Mouse (Mus musculus): ENCODE results near the gene Tmem14a. TPM values are rescaled to one million over a fixed set of nuclear protein-coding genes. Genes with fewer than 3 reads are reported as not detected.
"Not testable (repeated sequence)": the region's sequence is repeated elsewhere in the genome, so short reads cannot be mapped to it uniquely, and the experiment has no call there.

The Tmem14a gene
- not detected in 2 replicates for total RNA-seq (2015; ENCODE audit: low replicate concordance)
- not detected in 2 replicates for total RNA-seq (2017; ENCODE audit: low replicate concordance)

DNA sequence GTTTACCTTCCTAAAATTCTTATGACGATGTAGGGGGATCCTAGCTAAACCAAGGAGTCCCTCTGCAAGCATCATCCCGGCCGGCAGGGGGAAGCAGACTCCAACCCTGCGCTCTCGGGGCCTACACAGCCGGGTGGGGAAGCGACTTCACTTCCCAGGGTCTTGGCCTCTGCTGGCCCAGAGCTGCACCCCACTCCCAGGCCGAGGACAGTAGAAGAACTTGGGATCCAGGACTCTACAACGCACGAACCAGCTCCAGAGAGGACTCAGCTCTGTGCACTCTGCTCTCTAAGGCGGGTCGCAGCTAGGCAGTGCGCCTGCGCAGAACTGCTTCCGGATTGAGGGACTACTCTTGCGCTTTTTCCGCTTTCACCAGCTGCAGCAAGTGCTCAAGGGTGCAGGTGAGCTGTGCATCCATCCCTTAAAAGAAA lies at the start of gene Tmem14a:
Gene Tmem14a (plus strand): TSS at position 87 of the 431 bp plus-strand sequence.
- ATAC-seq (replicated peaks; ENCODE audit: low FRiP score, poor library complexity, severe bottlenecking) = peak; percentile 84

- ATAC-seq (replicated peaks; ENCODE audit: low FRiP score, poor library complexity, severe bottlenecking) = no peak
These were observed 33.2 kb upstream of the Tmem14a start for GRCm38 (mm10) chr1:21185196-21185595.

DNA sequence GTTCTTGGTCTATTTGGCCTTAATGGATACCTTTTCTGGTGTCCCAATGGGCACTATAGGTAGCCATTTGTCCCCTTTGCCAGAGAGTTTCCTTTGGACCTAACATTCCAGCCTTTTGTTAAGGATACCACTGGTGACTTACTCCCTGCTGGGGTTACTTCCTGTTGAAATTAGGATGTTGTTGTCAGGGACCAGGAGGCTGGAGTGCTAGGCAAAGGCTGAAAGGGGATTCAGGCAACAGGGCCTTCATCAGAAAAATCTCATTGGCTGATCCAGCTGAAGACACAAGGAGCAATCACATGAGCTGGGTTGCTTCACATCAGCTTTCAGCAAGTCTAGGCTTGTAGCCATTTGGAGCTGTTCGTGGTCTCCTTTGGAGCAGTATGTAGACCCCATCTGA lies 12.1 kb upstream of the Tmem14a start:
- ATAC-seq (replicated peaks; ENCODE audit: low FRiP score, poor library complexity, severe bottlenecking) = no peak

GRCm38 (mm10) chr1:21213537-21213936 lies 4.8 kb upstream of the Tmem14a start:
- ATAC-seq (replicated peaks; ENCODE audit: low FRiP score, poor library complexity, severe bottlenecking) = not testable (repeated sequence)

DNA sequence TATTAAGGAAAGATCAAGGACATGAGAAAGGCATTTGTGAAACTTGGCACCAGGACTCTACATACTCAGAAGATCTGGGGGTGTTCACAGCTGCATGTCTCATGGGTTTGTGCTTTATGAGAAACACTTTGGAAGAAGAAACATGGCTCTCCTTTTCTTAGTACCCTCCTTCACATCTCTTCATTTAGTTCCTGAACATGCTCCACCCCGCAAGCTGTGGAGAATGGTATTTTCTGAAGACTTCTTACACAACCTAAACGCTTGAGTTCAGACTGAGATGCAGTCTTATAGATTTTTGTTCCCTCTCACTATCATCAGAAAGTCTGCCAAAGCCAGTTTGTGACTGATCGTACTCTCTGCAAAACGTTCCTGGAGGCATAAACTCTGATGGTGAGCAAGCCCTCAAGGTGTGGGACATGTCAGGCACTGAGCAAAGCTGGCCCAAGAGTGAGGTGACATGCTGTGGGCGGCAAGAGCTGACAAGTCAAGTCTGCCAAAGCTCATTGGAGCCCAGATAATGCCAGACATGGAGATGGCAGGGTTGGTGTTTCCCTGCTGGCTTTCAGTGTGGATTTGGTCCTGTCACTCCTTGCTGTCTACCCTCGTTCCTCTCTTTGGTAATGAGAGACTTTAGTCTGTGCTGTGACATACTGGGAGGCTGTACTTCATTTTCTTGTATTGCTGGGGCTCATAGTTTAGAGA lies 4.2 kb upstream of the Tmem14a start:
- not testable (repeated sequence) for ATAC-seq (replicated peaks; ENCODE audit: low FRiP score, poor library complexity, severe bottlenecking)

- ATAC-seq (replicated peaks; ENCODE audit: low FRiP score, poor library complexity, severe bottlenecking) = no peak
These were observed 9.5 kb downstream of the Tmem14a start for GRCm38 (mm10) chr1:21227756-21228395.

GRCm38 (mm10) chr1:21228740-21229722 lies 10.7 kb downstream of the Tmem14a start:
- ATAC-seq (replicated peaks; ENCODE audit: low FRiP score, poor library complexity, severe bottlenecking) = not testable (repeated sequence)

- no peak for ATAC-seq (replicated peaks; ENCODE audit: low FRiP score, poor library complexity, severe bottlenecking)
These were observed 12.0 kb downstream of the Tmem14a start for GRCm38 (mm10) chr1:21230376-21230775.

DNA sequence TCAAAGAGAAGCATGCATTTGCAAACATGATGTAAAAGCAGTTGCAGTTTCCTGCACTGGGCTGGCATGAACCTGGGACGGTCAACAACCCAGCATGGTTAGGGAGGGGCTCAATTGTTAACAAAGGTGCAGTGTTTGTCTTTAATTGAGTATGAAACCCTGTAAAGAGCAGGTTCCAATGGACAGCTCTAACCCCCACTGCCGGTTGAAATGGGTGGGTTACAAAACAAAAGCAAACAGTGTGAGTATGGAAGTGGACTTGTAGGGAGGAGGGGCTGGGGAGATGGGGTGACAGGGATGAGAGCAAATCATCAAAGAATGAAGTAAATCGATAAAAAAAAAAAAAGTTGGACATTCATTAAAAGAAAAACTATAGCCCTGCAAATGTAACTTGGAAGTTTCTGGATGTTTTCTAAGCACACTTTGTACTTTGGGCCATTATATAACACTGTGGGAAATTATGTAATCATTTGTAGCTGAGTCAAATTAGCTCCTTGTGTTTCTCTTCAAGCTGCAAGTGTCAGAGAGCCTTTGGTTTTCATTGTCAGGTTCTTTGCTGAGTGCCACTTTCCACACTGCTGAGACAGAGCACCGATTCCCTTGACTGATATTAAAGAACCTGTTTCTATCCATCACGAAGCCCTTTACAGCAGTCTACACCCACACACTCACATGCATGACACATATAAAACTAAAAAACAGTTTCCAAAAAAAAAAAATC lies 13.5 kb downstream of the Tmem14a start:
- no peak for ATAC-seq (replicated peaks; ENCODE audit: low FRiP score, poor library complexity, severe bottlenecking)

DNA sequence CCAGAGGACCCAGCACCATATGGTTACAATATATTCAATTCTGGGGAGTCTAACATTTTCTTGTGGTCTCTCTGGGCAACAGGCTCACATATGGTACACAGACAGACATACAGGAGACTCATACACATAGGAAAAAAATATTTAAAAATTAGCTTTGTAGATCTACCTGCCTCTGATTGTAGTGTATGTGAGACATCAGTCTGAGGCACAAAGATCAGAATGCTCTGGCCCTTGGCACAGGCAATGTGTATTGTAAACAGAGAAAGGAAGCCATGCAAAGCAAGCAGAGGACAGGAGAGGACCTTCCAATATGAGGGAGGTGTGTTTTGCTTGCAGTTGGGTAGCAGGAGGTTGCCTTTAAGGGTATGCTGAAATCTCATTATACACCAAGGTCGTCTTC lies 14.1 kb downstream of the Tmem14a start:
- ATAC-seq (replicated peaks; ENCODE audit: low FRiP score, poor library complexity, severe bottlenecking) = no peak

DNA sequence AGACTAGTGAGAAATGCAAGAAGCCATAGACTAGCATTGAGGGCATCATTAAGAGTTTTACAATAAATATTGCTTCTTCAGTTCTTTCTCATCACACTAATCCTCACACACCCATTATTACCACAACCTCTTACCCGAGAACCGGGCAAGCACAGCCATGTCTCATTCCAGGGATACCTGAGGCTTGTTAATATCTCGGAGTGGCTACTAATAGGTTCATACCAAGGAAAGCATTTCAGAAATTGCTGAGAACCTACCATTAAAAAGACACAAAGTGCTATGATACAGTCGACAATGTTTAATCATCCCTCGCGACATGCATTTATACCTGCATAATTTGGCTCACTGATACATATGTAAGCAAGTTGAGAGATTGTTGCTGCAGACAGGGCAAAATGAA lies 17.0 kb downstream of the Tmem14a start:
- ATAC-seq (replicated peaks; ENCODE audit: low FRiP score, poor library complexity, severe bottlenecking) = no peak

- ATAC-seq (replicated peaks; ENCODE audit: low FRiP score, poor library complexity, severe bottlenecking) = no peak
These were observed 21.8 kb downstream of the Tmem14a start, which contains the start of gene Gsta3 for GRCm38 (mm10) chr1:21239911-21240898. TSS of gene Gsta3 (plus strand) at chr1:21240589.

DNA sequence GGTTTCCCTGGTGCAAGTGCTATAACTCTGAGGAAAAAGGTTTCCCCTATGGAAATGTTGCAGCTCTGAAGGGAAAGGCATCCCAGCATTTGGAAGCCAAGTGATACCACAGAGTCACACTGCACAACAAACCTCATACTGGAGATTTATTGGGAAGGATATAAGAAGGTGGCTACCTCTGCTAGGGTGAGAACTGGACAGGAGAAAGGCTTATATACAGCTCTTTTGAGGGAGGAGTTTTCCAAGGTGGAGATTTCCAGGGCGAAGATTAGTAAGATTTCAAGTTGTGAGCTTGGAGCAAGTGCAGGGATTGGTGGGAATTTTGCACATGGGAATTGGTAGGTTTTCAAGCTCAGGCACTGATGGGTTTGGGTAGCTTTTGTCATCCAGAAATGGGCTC lies 22.7 kb downstream of the Tmem14a start:
- no peak for ATAC-seq (replicated peaks; ENCODE audit: low FRiP score, poor library complexity, severe bottlenecking)

DNA sequence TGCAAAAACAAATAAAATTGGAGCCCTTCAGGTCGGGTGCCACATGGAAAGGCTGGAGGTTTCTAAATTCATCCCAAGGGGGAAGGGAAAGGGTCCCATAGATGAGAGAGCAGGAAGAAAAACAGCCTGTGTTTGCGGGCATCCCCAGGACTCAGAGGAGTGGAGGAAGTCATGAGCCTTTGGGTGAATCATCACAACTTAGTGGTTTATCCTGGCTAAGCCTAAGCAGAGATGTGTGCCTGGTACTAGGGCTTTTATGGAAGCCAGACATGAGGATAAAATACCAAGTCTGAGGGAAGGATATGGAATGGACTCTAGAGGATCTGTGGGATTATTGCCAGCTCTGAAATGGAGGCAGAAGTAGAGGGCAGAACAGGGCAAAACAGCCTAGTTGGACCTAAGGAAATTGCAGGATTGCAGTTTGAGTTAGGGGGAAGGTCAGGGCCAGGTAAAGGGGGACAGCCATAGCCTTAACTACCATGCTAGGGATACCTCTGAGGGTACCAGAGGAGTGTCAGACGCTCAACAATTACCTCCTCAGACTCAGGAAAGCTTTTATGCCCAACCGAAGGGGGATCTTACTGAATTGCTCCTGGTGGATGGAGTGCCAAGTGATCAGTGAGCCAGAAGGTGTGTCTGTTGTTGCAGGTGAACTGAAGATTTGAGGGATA lies 26.1 kb downstream of the Tmem14a start:
- ATAC-seq (replicated peaks; ENCODE audit: low FRiP score, poor library complexity, severe bottlenecking) = no peak

- ATAC-seq (replicated peaks; ENCODE audit: low FRiP score, poor library complexity, severe bottlenecking) = no peak
These were observed 27.8 kb downstream of the Tmem14a start for GRCm38 (mm10) chr1:21246136-21246535.

- ATAC-seq (replicated peaks; ENCODE audit: low FRiP score, poor library complexity, severe bottlenecking) = no peak
These were observed 29.5 kb downstream of the Tmem14a start for GRCm38 (mm10) chr1:21247896-21248295.

DNA sequence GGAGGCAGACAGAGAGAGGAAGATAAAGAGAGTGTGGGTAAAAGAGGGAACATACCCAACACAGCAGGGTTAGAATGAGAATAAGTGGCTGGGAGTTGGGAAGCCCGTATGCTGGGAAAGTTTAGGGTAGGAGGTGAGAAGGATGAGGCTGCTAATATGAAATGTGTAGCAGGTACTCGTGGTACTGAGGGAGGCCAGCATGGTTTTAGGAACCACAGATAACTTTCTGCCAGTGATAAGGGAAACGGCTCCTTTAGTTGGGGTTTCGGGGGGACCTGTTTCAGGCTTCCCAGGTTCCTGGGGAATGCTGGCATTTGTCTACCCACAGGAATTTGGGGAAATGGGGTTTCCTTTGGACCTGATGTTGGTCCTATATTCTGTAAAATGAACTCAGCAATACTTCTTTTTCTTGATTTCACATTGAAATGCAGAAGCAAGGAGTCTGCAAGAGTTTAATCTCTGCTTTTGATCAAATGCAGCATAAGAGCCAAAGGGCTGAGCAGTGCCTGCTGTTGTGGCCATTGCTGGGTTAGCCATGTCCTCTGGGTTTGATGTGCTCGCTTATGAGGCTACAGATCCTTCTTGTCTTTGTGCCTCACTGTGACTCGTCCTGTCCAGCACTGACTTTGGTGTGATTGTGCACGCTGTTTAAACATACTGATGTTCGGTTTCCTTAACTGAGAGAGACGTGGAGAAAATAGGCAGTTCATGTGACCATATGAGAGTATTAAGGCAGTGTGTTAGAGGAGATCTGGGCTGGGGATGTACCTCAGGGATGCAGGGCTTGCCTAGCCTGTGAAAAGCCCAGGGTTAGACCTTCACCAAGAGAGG lies 30.4 kb downstream of the Tmem14a start:
- no peak for ATAC-seq (replicated peaks; ENCODE audit: low FRiP score, poor library complexity, severe bottlenecking)

Data from erythroid progenitor cell, adult 5-6 weeks (primary cell).